Mouse (Mus musculus) thymus, adult 18-20 months (tissue): ENCODE data around the gene Jsrp1.

Source experiments
- DNase-seq, 2 experiments: peaks; one replicate each; pipeline ENCODE4 v3.0.0; 2022; ENCODE audit warnings: mixed read lengths in 2 of 2

Jsrp1 gene

DNA sequence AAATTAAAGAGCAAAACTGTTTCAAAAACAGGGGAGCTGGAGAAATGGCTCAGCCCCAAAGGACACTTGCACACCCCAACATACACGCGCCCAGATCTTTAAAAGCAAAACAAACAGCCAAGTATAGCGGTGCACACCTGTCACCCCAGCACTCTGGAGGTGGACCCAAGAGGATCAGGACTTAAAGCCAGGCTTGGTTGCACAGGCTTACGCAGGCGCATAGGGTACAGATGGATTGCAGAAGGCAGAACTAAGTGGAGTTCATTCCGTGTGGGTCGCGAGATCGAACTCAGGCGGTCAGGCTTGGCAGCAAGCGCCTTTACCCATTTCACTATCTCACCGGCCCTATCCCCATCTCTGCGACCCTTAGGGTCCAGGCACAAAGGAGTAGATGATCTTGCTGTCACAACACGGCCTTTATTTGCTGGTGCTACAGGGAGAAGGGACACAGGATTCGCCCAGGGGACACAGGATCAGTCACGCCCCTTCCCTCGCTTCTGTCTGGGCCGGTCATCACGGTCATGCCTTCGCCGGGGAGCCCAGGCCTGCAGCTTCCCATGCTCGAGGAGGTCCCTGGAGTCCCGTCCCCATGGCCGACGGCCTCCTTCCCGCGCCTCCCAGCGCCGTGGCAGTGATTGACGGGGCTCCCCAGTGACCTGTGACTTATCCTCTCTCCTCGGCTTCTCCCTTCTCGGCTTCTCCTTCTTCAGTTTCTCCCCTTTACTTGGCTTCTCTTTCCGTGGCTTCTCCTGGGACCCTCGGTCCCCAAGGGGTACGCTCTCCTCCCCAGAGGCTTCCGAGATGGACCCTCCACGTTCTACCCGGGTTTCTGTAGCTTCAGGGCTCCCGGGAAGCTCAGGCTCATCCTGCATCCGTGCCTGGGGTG, 5.0 kb downstream of the Jsrp1 start:
- no peak for DNase-seq

DNA sequence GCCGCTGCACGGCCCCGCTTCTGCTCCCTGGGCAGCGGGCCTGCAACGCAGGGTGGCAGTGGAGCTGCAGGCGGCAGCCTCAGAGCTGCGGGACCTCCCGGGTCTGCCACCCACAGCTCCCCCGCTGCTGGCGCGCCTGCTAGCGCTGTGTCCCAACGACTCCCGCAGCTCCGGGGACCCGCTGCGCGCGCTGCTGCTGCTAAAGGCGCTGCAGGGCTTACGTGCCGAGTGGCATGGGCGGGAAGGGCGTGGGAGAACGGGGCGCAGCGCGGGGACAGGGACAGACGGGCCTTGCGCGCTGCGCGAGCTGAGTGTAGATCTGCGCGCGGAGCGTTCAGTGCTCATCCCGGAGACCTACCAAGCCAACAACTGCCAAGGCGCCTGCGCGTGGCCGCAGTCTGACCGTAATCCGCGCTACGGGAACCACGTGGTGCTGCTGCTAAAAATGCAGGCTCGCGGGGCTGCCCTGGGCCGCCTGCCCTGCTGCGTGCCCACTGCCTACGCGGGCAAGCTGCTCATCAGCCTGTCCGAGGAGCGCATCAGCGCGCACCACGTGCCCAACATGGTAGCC, 6.2 kb downstream of the Jsrp1 start:
- DNase-seq = no peak

DNA sequence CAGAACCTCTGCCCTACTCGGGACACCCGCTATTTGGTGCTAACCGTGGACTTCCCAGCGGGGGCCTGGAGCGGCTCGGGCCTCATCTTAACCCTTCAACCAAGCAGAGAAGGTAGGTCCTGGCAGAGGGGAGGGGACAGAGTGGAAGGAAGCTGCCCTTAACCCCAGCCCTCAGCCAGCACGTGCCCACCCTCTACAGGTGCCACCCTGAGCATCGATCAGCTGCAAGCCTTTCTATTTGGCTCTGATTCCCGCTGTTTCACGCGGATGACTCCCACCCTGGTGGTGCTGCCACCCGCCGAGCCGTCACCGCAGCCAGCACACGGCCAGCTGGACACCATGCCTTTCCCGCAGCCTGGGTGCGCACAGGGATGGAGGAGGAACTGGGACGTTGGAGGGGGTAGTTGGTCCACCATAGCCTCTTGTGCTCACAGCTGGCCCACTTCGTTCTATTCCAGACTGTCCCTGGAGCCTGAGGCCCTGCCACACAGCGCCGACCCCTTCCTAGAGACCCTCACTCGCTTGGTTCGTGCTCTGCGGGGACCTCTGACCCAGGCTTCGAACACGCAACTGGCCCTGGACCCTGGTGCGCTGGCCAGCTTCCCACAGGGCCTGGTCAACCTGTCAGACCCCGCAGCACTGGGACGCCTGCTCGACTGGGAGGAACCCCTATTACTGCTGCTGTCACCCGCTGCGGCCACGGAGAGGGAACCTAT, 6.8 kb downstream of the Jsrp1 start:
- DNase-seq = no peak

DNA sequence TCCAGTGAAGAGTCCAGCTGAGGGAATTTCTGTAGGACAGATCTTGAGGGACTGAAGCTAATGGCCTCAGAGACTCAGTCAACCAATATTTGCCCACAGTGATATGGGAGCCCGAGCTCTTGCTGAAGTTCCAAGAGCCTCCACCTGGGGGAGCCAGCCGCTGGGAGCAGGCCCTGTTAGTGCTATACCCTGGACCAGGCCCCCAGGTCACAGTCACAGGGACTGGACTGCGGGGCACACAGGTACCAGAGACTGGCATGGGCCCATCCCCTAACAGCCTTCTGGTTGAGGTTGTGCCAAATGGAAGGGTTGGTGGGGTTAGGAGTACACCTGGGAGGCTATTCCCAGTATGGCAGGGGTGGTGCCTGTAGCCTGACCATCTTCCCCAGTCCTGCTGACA, 7.4 kb downstream of the Jsrp1 start:
- no peak for DNase-seq

DNA sequence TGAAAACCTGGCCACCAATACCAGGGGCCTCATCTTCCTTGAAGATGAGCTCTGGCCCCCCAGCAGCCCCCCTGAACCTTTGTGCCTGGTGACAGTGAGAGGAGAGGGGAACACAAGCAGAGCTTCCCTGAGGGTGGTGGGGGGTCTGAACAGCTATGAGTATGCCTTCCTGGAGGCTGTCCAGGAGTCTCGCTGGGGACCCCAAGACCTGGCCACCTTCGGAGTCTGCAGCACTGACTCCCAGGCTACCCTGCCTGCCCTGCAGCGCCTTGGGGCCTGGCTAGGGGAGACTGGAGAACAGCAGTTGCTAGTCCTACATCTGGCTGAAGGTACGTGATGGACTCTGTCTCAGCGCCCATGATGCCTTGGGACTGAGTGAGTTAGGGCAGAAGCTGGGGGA, 8.0 kb downstream of the Jsrp1 start:
- no peak for DNase-seq

DNA sequence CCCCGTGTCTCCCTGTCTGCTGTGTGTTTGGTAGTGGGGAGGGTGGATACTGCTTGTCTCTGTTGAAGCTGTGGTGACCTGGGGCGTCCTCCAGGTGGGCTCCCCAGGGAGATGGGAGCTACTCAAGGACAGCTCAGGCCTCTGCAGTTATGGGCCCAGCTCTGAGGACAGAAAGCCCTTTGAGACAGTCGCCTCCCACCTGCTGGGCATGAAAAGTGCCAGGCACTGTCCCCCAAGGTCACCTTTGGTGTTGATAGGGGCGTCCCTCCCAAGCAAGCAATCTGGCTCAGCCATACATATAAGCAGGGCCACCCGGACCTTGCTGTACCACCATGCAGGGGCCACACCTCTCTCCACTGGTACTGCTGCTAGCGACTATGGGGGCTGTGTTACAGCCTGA, 8.4 kb downstream of the Jsrp1 start, which contains the start of gene Amh:
Gene Amh (plus strand): TSS at position 328 of the 400 bp plus-strand sequence.
- no peak for DNase-seq

DNA sequence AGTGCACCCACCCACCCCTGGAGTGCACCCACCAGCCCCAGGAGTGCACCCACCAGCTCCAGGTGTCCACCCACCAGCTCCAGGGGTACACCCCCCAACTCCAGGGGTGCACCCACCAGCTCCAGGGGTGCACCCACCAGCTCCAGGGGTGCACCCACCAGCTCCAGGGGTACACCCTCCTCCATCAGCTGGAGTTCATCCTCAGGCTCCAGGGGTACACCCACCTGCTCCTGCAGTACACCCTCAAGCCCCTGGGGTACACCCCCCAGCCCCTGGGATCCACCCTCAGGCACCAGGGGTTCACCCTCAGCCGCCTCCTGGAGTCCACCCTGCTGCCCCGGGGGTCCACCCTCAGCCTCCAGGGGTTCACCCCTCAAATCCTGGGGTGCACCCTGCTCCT, 9.0 kb downstream of the Jsrp1 start:
- DNase-seq = no peak

DNA sequence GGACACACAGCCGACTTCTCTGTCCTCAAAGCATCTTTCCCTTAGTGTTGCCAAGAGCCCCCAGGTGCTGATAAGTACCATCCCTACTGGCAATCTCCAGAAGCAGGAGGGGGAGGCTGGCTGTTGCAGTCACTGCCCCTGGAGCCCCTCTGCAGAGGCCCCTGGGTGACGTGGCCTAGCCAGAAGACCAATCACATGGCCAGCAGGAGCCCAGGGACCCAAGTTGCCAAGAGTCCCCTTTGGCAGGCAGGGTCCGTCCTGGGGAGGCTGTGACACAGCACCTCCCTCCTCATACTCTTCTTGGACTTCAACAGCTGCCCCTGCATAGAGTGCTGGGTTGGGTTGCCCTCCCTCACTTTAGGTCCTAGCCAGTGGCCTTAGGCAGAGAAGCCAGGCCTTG, 10.3 kb downstream of the Jsrp1 start:
- no peak for DNase-seq

DNA sequence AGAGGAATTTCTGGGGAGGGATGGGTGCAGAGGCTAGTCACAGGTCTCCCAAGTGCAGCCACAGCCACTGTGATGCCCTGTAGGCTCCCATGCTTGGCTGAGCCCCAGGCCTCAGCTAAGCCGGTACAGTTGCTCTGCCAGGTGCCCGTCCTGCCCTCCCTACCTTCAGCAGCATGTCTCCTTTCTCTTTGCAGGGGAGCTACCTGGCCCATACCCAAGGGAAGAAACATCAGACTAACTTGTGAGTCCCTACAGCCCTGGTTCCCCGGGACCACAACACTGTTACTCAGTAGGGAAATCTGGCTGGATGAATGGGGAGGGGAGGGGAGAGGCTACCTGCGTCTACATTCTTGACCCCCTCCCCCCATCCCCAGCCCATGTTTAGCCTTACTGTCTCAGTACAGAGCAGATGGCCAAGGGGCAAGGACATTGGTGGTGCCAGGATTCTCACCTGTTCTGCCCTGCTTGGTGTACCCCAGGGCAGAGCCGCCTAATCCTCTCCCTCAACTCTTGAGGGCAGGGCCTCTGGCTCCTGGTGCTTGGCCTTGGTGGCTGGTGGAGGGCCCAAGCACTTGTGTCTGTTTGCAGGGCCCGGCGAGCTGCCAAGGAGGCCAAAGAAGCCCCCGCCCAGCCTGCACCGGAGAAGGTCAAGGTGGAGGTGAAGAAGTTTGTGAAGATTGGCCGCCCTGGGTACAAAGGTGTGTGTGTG, 10.9 kb downstream of the Jsrp1 start:
- no peak for DNase-seq

DNA sequence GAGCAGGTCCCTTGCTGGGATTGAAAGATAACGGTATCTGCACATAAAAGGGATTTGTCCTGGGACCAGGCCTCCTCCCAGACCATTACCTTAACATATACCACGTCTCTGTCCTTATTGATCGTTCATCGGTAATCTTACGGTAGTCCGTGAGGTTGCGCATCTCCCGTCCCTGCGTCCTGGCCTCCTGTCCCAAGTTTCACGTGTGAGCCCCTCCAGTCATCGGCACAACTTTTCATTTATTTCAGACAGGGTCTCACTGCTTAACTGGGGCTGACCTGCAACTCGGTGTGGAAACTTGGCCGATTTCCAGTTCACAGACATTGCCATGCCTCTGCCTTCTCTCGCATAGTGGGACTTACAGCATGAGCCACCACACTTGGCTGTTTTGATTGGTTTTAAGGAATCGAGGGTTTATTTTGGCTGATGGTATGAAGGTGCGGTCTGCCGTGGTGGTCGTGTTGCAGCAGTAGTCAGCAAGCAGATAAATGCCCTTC, 14.2 kb downstream of the Jsrp1 start:
- no peak for DNase-seq

DNA sequence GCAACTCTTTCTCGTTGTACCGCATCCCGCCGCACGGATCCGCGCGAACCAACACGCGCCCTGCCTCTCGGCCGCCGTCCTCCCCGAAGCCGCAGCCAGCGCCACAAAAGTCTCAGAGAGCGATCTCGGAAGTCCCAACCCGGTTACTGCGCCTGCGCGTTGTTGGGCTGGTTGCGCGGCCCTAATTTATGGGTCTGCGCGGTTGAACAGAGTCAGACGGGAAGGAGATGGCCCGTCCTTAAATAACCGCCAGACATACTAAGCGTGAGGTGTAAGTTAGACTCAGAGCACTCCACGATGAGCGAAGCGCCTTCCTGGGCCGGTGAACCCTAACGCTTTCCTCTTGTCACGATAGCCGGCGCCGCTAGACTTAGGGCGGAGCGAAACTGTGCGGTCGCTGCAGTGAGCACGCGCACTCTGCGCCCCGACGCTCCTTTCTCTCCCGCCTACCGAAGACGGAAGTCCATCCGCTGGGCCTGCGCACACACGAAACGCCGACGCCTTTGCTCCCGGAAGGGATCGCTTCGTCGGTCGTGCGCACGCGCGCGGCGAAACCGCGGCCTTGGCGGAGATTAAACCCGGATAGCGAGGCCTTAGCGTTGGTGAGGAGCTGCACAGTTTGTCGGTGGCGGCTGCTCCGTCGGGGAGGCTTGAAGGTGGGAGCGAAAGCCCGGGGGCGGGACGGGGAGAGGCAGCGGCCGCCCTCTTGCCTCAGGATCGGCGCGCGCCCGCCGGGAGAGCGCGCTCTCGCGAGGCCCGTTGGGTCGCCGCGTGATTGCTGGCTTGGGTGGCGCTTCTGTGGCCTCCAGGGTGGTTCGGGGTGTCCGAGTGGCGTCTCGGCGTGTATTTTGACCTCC, 14.9 kb downstream of the Jsrp1 start, which contains the start of the genes Sf3a2 and Plekhj1:
Gene Sf3a2 (plus strand): TSS at position 49 of the 857 bp plus-strand sequence.
Gene Plekhj1 (minus strand): TSS at position 477 of the 857 bp plus-strand sequence.
- DNase-seq = peak; percentile 92 to 95

DNA sequence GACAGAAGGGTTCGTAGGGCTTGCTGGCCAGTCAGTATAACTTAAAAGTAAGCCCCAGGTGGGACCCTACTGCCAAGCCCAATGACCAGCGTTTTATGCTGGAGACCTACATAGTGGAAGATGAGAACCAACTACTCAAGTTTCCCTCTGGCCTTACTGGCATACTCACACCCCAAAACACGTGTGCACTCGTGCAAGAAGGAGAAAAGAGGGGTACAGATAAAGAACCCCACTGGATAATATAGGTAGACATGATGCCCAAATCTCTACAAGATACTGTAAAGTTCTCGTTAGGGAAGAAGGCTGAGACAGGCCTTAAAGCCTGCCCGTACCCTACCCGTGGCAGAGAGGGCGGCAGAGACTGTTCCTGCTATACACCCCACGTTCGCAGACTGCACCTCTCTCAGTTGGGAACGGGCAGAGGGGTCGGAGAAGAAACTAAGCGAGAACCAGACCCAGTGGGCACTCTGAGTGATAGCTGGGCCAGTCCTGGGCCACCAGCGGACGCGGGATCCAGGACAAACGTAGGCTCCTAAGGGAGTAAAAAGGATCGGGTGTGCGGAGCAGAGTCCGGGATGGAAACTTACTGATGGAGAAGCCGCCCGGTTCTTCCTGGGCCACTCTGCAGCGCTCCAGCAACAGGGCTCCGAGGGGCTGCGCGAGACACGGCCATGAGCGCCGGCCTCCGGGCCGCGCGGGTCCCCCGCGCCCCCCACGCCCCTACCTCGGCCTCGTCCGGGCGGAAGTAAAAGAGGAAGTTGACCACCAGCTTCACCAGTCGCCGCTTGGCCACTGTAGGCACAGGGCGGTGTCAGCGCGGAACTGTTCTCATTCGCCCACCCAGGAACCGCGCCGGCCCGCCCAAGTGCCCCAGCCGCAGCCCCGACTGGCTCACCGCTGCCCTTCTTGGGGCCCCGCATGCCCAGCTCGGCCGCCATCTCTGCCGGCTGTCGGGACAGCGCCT, 15.8 kb downstream of the Jsrp1 start:
- DNase-seq = no peak

DNA sequence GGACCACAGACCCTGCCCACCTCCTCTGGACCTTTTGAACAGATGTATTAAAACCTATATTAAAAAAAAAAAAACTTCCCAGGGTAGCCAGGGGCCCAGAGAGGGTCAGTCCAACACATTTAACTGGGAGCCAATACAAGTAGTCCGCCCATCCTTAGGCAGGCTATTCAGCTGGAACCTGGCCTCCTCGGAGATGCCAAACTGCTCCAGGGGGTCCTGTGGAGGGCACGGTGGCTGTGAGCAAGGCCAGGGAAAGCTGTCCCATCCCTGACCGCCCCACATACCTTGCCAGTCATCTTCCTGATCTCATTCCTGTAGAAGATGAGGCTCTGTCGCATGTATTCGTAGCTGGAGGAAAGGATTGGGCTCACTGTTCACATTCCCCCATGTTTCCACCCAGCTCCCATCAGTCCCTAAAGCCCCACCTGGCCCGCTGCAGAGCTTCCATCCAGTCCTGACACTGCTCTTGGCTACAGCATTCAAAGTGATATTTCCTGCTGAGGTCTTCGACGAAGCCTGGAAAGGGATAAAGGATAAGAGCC, 16.9 kb downstream of the Jsrp1 start:
- no peak for DNase-seq

DNA sequence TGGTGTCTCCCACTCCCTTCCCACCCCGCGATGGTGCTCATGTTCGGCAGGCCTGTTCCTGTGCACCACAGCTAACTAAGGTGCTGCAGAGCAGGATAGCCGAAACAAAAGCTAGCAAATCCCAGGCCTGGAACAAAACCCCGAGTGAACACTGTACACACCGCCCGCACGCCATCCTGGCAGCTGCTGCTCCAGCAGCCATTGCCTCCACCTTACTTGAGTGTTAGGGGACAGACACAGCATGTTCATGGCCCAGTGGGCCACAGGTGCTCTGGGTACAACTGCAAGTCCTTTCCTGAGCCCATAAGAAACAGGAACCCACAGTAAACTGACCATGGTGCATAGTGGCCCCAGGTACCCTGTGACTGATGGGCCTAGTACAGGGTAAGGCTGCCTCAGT, 18.5 kb downstream of the Jsrp1 start:
- DNase-seq = no peak

DNA sequence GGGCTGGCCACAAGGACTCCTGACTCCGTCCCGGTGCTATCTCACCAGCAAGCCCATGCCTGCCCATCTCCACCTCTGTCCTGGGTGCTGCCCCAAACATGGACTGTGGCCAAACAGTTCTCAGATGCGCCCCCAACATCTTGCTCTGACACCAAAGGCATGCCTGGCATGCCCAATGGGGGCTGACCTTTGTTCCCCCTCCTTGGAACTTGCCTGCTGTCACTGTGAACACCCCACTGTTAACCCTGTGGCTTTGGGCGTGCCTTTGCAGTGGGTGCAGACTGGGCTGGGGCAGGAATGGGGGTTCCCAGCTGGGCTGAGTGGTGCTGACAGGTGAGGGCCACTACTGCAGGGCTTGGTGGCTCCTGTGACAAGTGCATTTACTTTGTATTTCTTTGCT, 19.5 kb downstream of the Jsrp1 start:
- DNase-seq = no peak

DNA sequence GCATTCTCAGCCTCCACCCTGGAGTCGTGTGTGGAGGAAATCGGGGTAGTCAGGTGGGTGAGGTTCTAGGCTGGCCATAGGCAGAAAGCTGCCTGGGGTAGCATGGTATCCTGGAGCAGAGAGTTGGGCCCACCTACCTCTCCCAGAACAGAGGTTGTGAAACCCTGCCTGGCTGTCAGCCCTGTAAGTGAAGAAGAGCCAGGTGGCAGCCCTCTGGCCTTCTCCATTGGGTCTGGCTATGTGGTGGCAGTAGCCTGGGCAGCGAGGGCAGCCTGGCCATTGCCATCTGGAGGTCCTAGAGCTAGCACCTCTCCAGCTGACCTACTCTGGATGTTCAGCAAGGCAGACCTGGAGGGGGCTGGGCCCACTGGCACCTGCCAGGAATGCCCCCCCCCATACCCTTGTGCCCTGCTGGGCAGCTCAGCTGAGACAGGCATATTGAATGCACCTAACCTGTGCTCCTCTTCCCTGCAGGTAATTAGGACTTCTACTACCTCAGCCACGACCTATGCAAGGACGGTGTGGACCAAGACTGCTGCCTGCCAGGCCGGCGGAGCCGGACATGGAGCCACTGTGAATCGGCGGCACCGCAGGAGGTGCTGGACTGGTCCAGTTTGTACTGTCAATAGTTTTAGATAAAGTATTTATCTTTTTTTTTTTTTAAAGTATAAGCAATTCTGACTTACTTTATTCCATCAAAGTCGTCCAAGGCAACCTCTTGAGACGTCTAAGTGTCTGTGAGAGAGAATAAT, 20.1 kb downstream of the Jsrp1 start:
- DNase-seq = no peak

DNA sequence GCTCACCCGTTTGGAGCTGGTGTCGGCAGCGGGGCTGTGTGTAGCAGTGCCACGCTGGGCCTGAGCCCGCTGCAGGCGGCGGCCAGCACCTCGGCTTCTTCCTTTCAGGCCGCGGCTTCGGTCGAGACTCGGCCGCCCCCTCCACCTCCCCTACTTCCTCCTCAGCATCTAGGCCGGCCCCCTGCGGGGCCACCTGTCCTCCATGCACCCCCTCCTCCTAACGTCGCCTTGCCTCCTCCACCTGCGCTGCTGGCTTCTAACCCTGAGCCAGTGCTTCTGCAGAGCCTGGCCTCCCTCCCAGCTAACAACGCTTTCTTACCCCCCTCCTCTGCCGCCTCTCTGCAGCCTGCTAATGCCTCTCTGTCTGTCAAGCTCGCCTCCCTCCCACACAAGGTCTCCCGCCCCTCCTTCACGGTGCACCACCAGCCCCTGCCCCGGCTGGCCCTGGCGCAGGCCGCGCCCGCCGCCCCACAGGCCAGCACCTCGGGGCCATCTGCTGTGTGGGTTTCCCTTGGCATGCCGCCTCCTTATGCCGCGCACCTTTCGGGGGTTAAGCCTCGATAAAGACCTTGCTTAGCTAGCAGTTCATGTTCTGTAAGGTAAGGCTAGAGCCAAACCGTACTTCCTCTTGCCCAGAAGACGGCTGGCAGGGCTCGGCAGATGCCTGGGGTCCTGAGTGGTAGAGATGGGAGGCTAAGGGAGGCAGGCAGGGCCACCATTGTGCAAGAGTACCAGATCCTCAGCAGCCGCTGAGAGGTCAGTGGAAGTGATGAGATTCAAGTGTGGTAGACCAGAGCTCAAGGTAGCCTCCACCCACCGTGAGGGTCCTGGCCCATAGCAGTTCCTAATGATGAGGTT, 20.9 kb downstream of the Jsrp1 start:
- DNase-seq = peak; percentile 61 to 73

DNA sequence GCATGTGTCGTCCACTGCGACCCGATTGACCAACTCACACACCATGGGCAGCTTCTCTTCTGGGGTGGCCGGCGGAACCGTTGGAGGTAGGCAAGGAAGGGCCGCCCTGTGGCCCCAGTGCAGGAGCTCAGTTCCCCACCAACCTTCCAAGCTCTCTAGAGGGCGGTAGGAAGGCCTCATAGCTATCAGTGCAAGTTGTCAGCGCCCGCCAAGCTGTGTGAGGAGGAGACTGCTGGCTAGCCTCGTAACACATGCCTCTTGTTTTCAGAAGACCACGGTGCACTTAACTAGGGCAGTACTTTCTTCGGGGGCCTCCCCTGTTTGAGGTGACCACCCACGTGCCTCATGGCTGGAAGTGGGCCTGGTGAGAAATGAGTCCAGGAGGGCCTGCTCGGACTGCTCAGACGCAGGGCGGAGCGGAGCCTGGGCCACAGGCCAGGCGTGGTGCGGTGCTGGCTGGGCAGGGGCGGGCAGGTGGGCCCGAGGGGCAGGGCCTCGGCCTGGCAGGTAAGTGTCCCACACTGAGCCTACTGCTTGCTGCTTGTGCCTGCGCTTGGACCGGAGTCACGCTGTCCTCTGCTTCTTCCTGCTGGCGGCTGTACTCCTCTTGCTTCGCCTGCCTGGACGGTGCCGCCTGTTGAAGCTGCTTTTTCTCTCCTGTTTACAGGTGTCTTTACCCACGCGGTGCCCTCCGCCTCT, 21.7 kb downstream of the Jsrp1 start:
- DNase-seq = no peak
